Mouse (Mus musculus) G1E (cell line): ENCODE measurements around the gene Olfr385.

Experiments used
- CTCF ChIP-seq: IDR thresholded peaks from 2 replicates; pipeline ENCODE4 v1.5.1; 2012; ENCODE audit warnings: low read depth, low read length, inconsistent platforms, mixed read lengths
- GATA1 ChIP-seq: IDR thresholded peaks from 2 replicates; pipeline ENCODE4 v1.6.1; 2012; ENCODE audit warnings: borderline replicate concordance, low read length, inconsistent platforms, mixed read lengths
- POLR2AphosphoS5 ChIP-seq: IDR thresholded peaks from 2 replicates; pipeline ENCODE4 v1.6.1; 2012; ENCODE audit warnings: low read depth, low read length, inconsistent platforms; ENCODE audit not compliant: insufficient replicate concordance

DNA sequence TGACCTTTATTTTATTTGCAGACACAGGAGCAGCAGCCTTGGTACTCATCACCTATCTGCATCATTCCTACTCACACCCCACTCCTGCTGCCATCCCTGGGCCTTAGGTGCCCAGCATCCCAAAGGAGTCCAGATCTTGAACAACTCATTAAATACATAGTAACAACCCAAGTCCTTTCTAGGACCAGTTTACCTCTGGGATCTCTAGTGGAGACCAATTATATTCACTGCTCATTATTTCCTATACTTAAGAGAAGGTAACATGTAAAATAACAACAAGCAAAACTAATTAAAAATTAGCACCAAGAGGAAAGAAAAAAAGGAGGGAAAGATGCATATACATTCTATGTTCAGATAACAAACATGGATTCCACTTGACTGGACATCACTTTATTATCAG, at the start of gene Olfr385:
- TF ChIP-seq CTCF (no peak), GATA1 (no peak), POLR2AphosphoS5 (no peak)
